Mouse (Mus musculus): ENCODE results near the gene Cgnl1. TPM values are rescaled to one million over a fixed set of nuclear protein-coding genes. Genes with fewer than 3 reads are reported as not detected.

Cgnl1 gene
- polyA plus RNA-seq, 1 experiment from 2014 or later, result 25.3 TPM

- peaks cover 42% of the 10 kb centered on the region for H3K4me1 ChIP-seq (ENCODE audit: control insufficient read depth, insufficient read depth, low read length)
- no peaks in the 10 kb centered on the region for H3K27me3 ChIP-seq (ENCODE audit: control insufficient read depth, insufficient read depth, low read length)
- peak overlapping the region; percentile 75 for H3K27ac ChIP-seq (ENCODE audit: low read length)
- H3K4me3 ChIP-seq (ENCODE audit: low read length), result no peak overlapping the region
- peaks cover 10% of the 10 kb centered on the region; the same call in 1 of the 2 replicates for H3K36me3 ChIP-seq (ENCODE audit: control insufficient read depth, insufficient read depth)
- whole genome bisulfite sequencing, result 22% methylated on average over 5 of the region's 5 CpGs
- no peak; the same call in 1 of the 2 replicates for ATAC-seq (replicated peaks; ENCODE audit: extremely low read depth, insufficient read depth, low FRiP score)
- no peak overlapping the region for H3K9ac ChIP-seq (ENCODE audit: low read length)
- peak overlapping the region; percentile 24; the same call in 1 of the 2 replicates for H3K4me2 ChIP-seq (ENCODE audit: low read depth, low read length)
- no peaks in the 10 kb centered on the region for H3K9me3 ChIP-seq (replicated peaks; ENCODE audit: control insufficient read depth, low read length)
Observed at GRCm38 (mm10) chr9:71716995-71717394, 54.4 kb downstream of the Cgnl1 start.

- Histone ChIP-seq H3K27me3 (ENCODE audit: control insufficient read depth, insufficient read depth, low read length) (no peaks in the 10 kb centered on the region), H3K4me3 (ENCODE audit: low read length) (no peak overlapping the region), H3K27ac (ENCODE audit: low read length) (no peak overlapping the region), H3K36me3 (ENCODE audit: control insufficient read depth, insufficient read depth) (peaks cover 8% of the 10 kb centered on the region; the same call in 1 of the 2 replicates), H3K9me3 (replicated peaks; ENCODE audit: control insufficient read depth, low read length) (no peaks in the 10 kb centered on the region), H3K4me2 (ENCODE audit: low read depth, low read length) (no peak overlapping the region), H3K9ac (ENCODE audit: low read length) (no peak overlapping the region), H3K4me1 (ENCODE audit: control insufficient read depth, insufficient read depth, low read length) (peaks cover 14% of the 10 kb centered on the region)
- no peak for ATAC-seq (replicated peaks; ENCODE audit: extremely low read depth, insufficient read depth, low FRiP score)
- 79% methylated on average over 10 of the region's 10 CpGs for WGBS
Observed at GRCm38 (mm10) chr9:71710776-71711175, 60.6 kb downstream of the Cgnl1 start.

- 21% methylated on average over 11 of the region's 11 CpGs for WGBS
- Histone ChIP-seq H3K9ac (ENCODE audit: low read length) (no peak overlapping the region), H3K4me3 (ENCODE audit: low read length) (no peak overlapping the region), H3K4me2 (ENCODE audit: low read depth, low read length) (peak overlapping the region; percentile 20; the same call in 1 of the 2 replicates), H3K27me3 (ENCODE audit: control insufficient read depth, insufficient read depth, low read length) (no peaks in the 10 kb centered on the region), H3K9me3 (replicated peaks; ENCODE audit: control insufficient read depth, low read length) (no peaks in the 10 kb centered on the region), H3K36me3 (ENCODE audit: control insufficient read depth, insufficient read depth) (peaks cover 7% of the 10 kb centered on the region; the same call in 1 of the 2 replicates), H3K4me1 (ENCODE audit: control insufficient read depth, insufficient read depth, low read length) (peaks cover 14% of the 10 kb centered on the region), H3K27ac (ENCODE audit: low read length) (peak overlapping the region; percentile 24)
- ATAC-seq (replicated peaks; ENCODE audit: extremely low read depth, insufficient read depth, low FRiP score), result peak; percentile 84
Observed at GRCm38 (mm10) chr9:71709199-71709598, 62.2 kb downstream of the Cgnl1 start.

GRCm38 (mm10) chr9:71707989-71708388 lies 63.4 kb downstream of the Cgnl1 start:
- no peaks in the 10 kb centered on the region for H3K27me3 ChIP-seq (ENCODE audit: control insufficient read depth, insufficient read depth, low read length)
- 77% methylated on average over 7 of the region's 7 CpGs for WGBS

GRCm38 (mm10) chr9:71704332-71705014 lies 66.9 kb downstream of the Cgnl1 start:
- Histone ChIP-seq H3K4me2 (ENCODE audit: low read depth, low read length) (no peak overlapping the region), H3K36me3 (ENCODE audit: control insufficient read depth, insufficient read depth) (peaks cover 7% of the 10 kb centered on the region; the same call in 1 of the 2 replicates), H3K9me3 (replicated peaks; ENCODE audit: control insufficient read depth, low read length) (no peaks in the 10 kb centered on the region), H3K4me1 (ENCODE audit: control insufficient read depth, insufficient read depth, low read length) (peaks cover 26% of the 10 kb centered on the region), H3K27ac (ENCODE audit: low read length) (no peak overlapping the region), H3K9ac (ENCODE audit: low read length) (no peak overlapping the region), H3K27me3 (ENCODE audit: control insufficient read depth, insufficient read depth, low read length) (no peaks in the 10 kb centered on the region), H3K4me3 (ENCODE audit: low read length) (no peak overlapping the region)
- 77% methylated on average over 13 of the region's 13 CpGs for WGBS
- no peak for ATAC-seq (replicated peaks; ENCODE audit: extremely low read depth, insufficient read depth, low FRiP score)

More at GRCm38 (mm10) chr9:71707989-71708388, 63.4 kb downstream of the Cgnl1 start:
- H3K4me2 ChIP-seq (ENCODE audit: low read depth, low read length), result no peak overlapping the region
- H3K36me3 ChIP-seq (ENCODE audit: control insufficient read depth, insufficient read depth), result peaks cover 7% of the 10 kb centered on the region; the same call in 1 of the 2 replicates
- no peaks in the 10 kb centered on the region for H3K9me3 ChIP-seq (replicated peaks; ENCODE audit: control insufficient read depth, low read length)
- H3K4me3 ChIP-seq (ENCODE audit: low read length), result no peak overlapping the region
- no peak overlapping the region for H3K27ac ChIP-seq (ENCODE audit: low read length)
- H3K9ac ChIP-seq (ENCODE audit: low read length), result no peak overlapping the region
- no peak for ATAC-seq (replicated peaks; ENCODE audit: extremely low read depth, insufficient read depth, low FRiP score)
- peaks cover 18% of the 10 kb centered on the region for H3K4me1 ChIP-seq (ENCODE audit: control insufficient read depth, insufficient read depth, low read length)

GRCm38 (mm10) chr9:71699087-71699486 lies 72.3 kb downstream of the Cgnl1 start:
- Histone ChIP-seq H3K4me3 (ENCODE audit: low read length) (no peak overlapping the region), H3K27me3 (ENCODE audit: control insufficient read depth, insufficient read depth, low read length) (no peaks in the 10 kb centered on the region), H3K4me1 (ENCODE audit: control insufficient read depth, insufficient read depth, low read length) (peaks cover 31% of the 10 kb centered on the region), H3K27ac (ENCODE audit: low read length) (no peak overlapping the region), H3K36me3 (ENCODE audit: control insufficient read depth, insufficient read depth) (no peaks in the 10 kb centered on the region), H3K4me2 (ENCODE audit: low read depth, low read length) (no peak overlapping the region), H3K9ac (ENCODE audit: low read length) (no peak overlapping the region), H3K9me3 (replicated peaks; ENCODE audit: control insufficient read depth, low read length) (no peaks in the 10 kb centered on the region)
- ATAC-seq (replicated peaks; ENCODE audit: extremely low read depth, insufficient read depth, low FRiP score), result no peak
- 87% methylated on average over 5 of the region's 5 CpGs for WGBS

- WGBS, result 90% methylated on average over 3 of the region's 3 CpGs
- H3K4me1 ChIP-seq (ENCODE audit: control insufficient read depth, insufficient read depth, low read length), result peaks cover 31% of the 10 kb centered on the region
- no peak overlapping the region for H3K27ac ChIP-seq (ENCODE audit: low read length)
- H3K4me3 ChIP-seq (ENCODE audit: low read length), result no peak overlapping the region
- H3K9me3 ChIP-seq (replicated peaks; ENCODE audit: control insufficient read depth, low read length), result no peaks in the 10 kb centered on the region
- no peak overlapping the region for H3K9ac ChIP-seq (ENCODE audit: low read length)
- no peak for ATAC-seq (replicated peaks; ENCODE audit: extremely low read depth, insufficient read depth, low FRiP score)
- H3K4me2 ChIP-seq (ENCODE audit: low read depth, low read length), result no peak overlapping the region
- no peaks in the 10 kb centered on the region for H3K36me3 ChIP-seq (ENCODE audit: control insufficient read depth, insufficient read depth)
- H3K27me3 ChIP-seq (ENCODE audit: control insufficient read depth, insufficient read depth, low read length), result no peaks in the 10 kb centered on the region
Observed at GRCm38 (mm10) chr9:71698116-71698515, 73.3 kb downstream of the Cgnl1 start.

- Histone ChIP-seq H3K27me3 (ENCODE audit: control insufficient read depth, insufficient read depth, low read length) (no peaks in the 10 kb centered on the region), H3K9ac (ENCODE audit: low read length) (no peak overlapping the region), H3K4me3 (ENCODE audit: low read length) (no peak overlapping the region), H3K4me1 (ENCODE audit: control insufficient read depth, insufficient read depth, low read length) (peaks cover 23% of the 10 kb centered on the region), H3K27ac (ENCODE audit: low read length) (no peak overlapping the region; the same call in 1 of the 2 replicates), H3K9me3 (replicated peaks; ENCODE audit: control insufficient read depth, low read length) (no peaks in the 10 kb centered on the region), H3K36me3 (ENCODE audit: control insufficient read depth, insufficient read depth) (no peaks in the 10 kb centered on the region), H3K4me2 (ENCODE audit: low read depth, low read length) (no peak overlapping the region)
- 72% methylated on average over 2 of the region's 2 CpGs for WGBS
- no peak for ATAC-seq (replicated peaks; ENCODE audit: extremely low read depth, insufficient read depth, low FRiP score)
Observed at GRCm38 (mm10) chr9:71697189-71697588, 74.2 kb downstream of the Cgnl1 start.

GRCm38 (mm10) chr9:71696762-71697161 lies 74.6 kb downstream of the Cgnl1 start:
- Histone ChIP-seq H3K9ac (ENCODE audit: low read length) (no peak overlapping the region), H3K4me2 (ENCODE audit: low read depth, low read length) (no peak overlapping the region), H3K9me3 (replicated peaks; ENCODE audit: control insufficient read depth, low read length) (no peaks in the 10 kb centered on the region), H3K27me3 (ENCODE audit: control insufficient read depth, insufficient read depth, low read length) (no peaks in the 10 kb centered on the region), H3K4me1 (ENCODE audit: control insufficient read depth, insufficient read depth, low read length) (peaks cover 19% of the 10 kb centered on the region), H3K27ac (ENCODE audit: low read length) (no peak overlapping the region; the same call in 1 of the 2 replicates), H3K36me3 (ENCODE audit: control insufficient read depth, insufficient read depth) (no peaks in the 10 kb centered on the region), H3K4me3 (ENCODE audit: low read length) (no peak overlapping the region)
- WGBS, result 45% methylated on average over 6 of the region's 6 CpGs
- no peak for ATAC-seq (replicated peaks; ENCODE audit: extremely low read depth, insufficient read depth, low FRiP score)
